Mouse (Mus musculus) C2C12 (cell line): ENCODE results near the gene Ccdc57.

ENCODE experiments used
- CEBPB ChIP-seq: IDR thresholded peaks from one replicate; pipeline ENCODE4 v1.6.1; 2011; ENCODE audit warnings: low read depth, mild to moderate bottlenecking, control low read depth, moderate library complexity
- CTCF ChIP-seq: IDR thresholded peaks from one replicate; pipeline ENCODE4 v1.5.1; 2011; ENCODE audit not compliant: control insufficient read depth, insufficient read depth, insufficient read length
- FOSL1 ChIP-seq: IDR thresholded peaks from one replicate; pipeline ENCODE4 v1.8.0; 2011; ENCODE audit warnings: mild to moderate bottlenecking, low read length; ENCODE audit not compliant: poor library complexity, insufficient read depth, severe bottlenecking
- MAX ChIP-seq: IDR thresholded peaks from one replicate; pipeline ENCODE4 v1.6.1; 2011; ENCODE audit warnings: mild to moderate bottlenecking, control low read depth
- MYOG ChIP-seq: IDR thresholded peaks from one replicate; pipeline ENCODE4 v1.6.1; 2011; ENCODE audit not compliant: control insufficient read depth, insufficient read length; ENCODE audit errors: extremely low read depth
- USF1 ChIP-seq: IDR thresholded peaks from one replicate; pipeline ENCODE4 v1.6.1; 2011; ENCODE audit warnings: low read depth, mild to moderate bottlenecking, control low read depth, moderate library complexity

DNA sequence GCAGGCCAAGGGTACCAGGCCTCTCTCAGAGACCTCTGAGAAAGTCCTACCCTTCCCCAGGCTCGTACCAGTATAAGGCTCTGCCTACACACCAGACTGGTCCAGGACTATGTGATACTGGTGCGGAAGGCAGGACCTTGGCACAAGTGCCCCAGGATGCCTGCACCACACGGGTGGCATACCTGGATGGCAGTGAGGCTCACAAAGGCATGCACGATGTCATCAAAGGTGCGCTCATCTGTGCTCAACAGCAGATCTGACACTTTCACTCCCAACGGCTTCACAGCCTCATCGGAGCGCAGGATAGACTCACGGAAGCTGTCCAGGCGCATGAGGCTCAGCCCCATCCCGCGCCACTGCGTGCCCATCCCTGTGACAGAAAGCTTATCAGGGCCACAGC lies 114.4 kb downstream of the Ccdc57 start:
- TF ChIP-seq CTCF, result no peak
- TF ChIP-seq MAX, result no peak
- TF ChIP-seq FOSL1, result no peak
- no peak for TF ChIP-seq USF1
- no peak for TF ChIP-seq MYOG
- no peak for TF ChIP-seq CEBPB
